Mouse (Mus musculus): ENCODE data around the gene Gbe1. TPM values are rescaled to one million over a fixed set of nuclear protein-coding genes. Genes with fewer than 3 reads are reported as not detected.

The Gbe1 gene
- polyA plus RNA-seq, 1 experiment from 2014 or later, result 13.9 TPM

DNA sequence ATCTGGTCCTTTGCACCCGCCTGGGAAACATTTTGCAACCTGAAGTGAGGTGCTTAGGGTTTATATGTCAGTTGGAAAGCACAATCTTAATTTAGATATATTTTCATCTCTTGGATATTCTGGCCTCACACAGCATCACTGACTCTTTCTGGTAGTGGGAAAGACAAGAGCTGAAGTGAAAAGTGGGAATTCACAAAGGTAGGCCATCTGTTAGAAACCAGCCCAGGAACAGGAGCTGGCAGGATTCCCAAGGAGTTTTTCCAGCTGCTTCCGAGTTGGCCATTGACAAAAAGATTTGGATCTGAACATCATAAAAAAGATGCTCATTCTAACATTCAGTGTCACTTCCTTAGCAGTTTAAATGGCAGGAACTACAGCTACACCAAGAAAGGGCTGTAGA, 294.6 kb downstream of the Gbe1 start:
- Histone ChIP-seq H3K27me3 (no peaks in the 10 kb centered on the region), H3K4me3 (no peak overlapping the region), H3K4me2 (no peak overlapping the region), H3K9me3 (no peaks in the 10 kb centered on the region; the same call in 1 of the 2 replicates), H3K27ac (replicated peaks) (no peak overlapping the region), H3K4me1 (replicated peaks) (no peaks in the 10 kb centered on the region), H3K9ac (no peak overlapping the region), H3K36me3 (no peaks in the 10 kb centered on the region)
- 75% methylated on average over 2 of the region's 2 CpGs for WGBS
- ATAC-seq (ENCODE audit: low FRiP score, low read depth), result no peak

GRCm38 (mm10) chr16:70617691-70618090, 303.9 kb downstream of the Gbe1 start:
- Histone ChIP-seq H3K4me3 (no peak overlapping the region), H3K4me2 (no peak overlapping the region), H3K9ac (no peak overlapping the region), H3K36me3 (no peaks in the 10 kb centered on the region), H3K27me3 (no peaks in the 10 kb centered on the region), H3K9me3 (no peaks in the 10 kb centered on the region), H3K4me1 (replicated peaks) (no peaks in the 10 kb centered on the region), H3K27ac (replicated peaks) (no peak overlapping the region)
- WGBS, result 64% methylated on average over 1 of the region's 1 CpGs
- ATAC-seq (ENCODE audit: low FRiP score, low read depth), result no peak

- Histone ChIP-seq H3K36me3 (no peaks in the 10 kb centered on the region), H3K27me3 (no peaks in the 10 kb centered on the region), H3K9me3 (no peaks in the 10 kb centered on the region), H3K9ac (no peak overlapping the region), H3K4me2 (no peak overlapping the region), H3K4me1 (replicated peaks) (no peaks in the 10 kb centered on the region), H3K27ac (replicated peaks) (no peak overlapping the region), H3K4me3 (no peak overlapping the region)
- ATAC-seq (ENCODE audit: low FRiP score, low read depth), result no peak
- 71% methylated on average over 3 of the region's 3 CpGs for WGBS
Measured at GRCm38 (mm10) chr16:70618168-70618567, 304.4 kb downstream of the Gbe1 start.
